Mouse (Mus musculus): ENCODE measurements around the gene 1500009C09Rik.

- TF ChIP-seq CTCF (IDR thresholded peaks at IDR 0.05; ENCODE audit: insufficient read depth, low read depth, low read length), result no peak
- TF ChIP-seq POLR2A (IDR thresholded peaks at IDR 0.05; ENCODE audit: insufficient read depth, low read depth, low read length), result no peak
These were observed 16.5 kb upstream of the 1500009C09Rik start for GRCm38 (mm10) chr15:82235661-82236060.

All from olfactory bulb, adult 2 months (tissue).